ENCODE assay signal across 9 mouse cellular contexts in the genomic region with DNA sequence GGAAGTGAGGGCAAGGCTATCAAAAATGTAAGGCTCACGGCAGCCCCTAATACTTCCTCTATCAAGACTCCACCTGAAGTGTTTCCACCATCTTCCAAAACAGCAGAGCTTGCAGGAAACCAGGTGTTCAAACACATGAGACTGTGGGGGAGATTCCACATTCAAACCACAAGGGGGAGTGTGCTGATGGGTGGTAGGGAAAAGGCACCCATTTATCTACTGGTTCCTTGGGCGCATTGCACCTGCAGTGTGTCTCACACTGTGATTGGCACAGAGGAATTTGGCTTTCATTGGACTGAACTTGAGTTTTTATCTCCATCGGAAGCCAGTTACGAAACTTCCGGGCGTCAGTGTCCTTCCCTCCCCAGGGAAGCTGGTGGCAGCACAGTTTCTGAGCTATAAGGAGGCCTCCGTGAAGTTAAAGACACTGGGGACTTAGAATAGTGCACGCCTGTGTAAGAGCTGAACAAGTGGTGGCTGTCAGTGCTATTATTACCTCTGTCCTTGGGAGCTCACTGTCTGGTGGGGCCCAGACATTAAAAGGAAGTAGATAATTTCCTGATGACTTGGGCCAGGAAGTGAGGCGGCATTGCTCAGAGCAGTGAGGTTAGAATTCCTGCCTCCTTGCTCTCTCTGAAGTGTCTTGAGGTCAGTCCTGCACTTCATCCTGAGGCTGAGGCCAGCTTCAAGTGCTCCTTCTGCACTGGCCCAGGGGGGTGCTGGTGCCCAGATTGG. TPM values are rescaled to one million over a fixed set of nuclear protein-coding genes. Genes with fewer than 3 reads are reported as not detected.
DNase-seq lines count a peak whose midpoint lies in the region; ATAC-seq and TF ChIP-seq lines count a peak whose summit lies in the region.
"Had no signal": no experiment of that assay in that cellular context is flagged by ENCODE, and none has a peak within 500 bp of the region (broad histone marks: within the 10 kb centered on the region; RNA-seq: fewer than 3 reads in every experiment).

No protein-coding gene starts in this region.

- TF ChIP-seq POLR2A in thymus, adult 2 months (IDR thresholded peaks at IDR 0.05; ENCODE audit: control insufficient read depth, extremely low read depth, insufficient read depth, low read length, poor library complexity), result no peak

- H3K4me3 ChIP-seq in thymus, adult 2 months (ENCODE audit: control insufficient read depth, insufficient read depth, low read length), result no peak overlapping the region
- no peak overlapping the region for H3K4me3 ChIP-seq in kidney, postnatal 0 days (replicated peaks; ENCODE audit: low read depth, low read length)
- no peak overlapping the region for H3K4me3 ChIP-seq in stomach, embryonic 16.5 days (replicated peaks; ENCODE audit: low read length)
- H3K4me3 ChIP-seq in forebrain, embryonic 13.5 days, result no peak overlapping the region
- H3K4me3 ChIP-seq: stomach, embryonic 15.5 days had no signal

- WGBS in thymus, adult 2 months, result 45% methylated on average over 9 of the region's 9 CpGs
- WGBS in kidney, postnatal 0 days, result 71% methylated on average over 9 of the region's 9 CpGs
- WGBS in stomach, embryonic 16.5 days, result 76% methylated on average over 9 of the region's 9 CpGs
- WGBS in forebrain, embryonic 13.5 days, result 90% methylated on average over 9 of the region's 9 CpGs

- no peak for TF ChIP-seq CTCF in thymus, adult 2 months (IDR thresholded peaks at IDR 0.05; ENCODE audit: borderline replicate concordance, control insufficient read depth, extremely low read depth, insufficient read depth, low read length, poor library complexity)
- peak; percentile 63 for TF ChIP-seq CTCF in kidney, postnatal 0 days (IDR thresholded peaks at IDR 0.05; ENCODE audit: low read depth)

- H3K9me3 ChIP-seq in kidney, postnatal 0 days (replicated peaks; ENCODE audit: low read length), result no peaks in the 10 kb centered on the region
- no peaks in the 10 kb centered on the region for H3K9me3 ChIP-seq in stomach, embryonic 16.5 days (replicated peaks; ENCODE audit: control insufficient read depth, low read length)
- H3K9me3 ChIP-seq in forebrain, embryonic 13.5 days (replicated peaks), result no peaks in the 10 kb centered on the region
- H3K9me3 ChIP-seq: stomach, embryonic 15.5 days had no signal

- H3K4me2 ChIP-seq in kidney, postnatal 0 days (ENCODE audit: low read length), result no peak overlapping the region
- H3K4me2 ChIP-seq in stomach, embryonic 16.5 days (ENCODE audit: low read depth, low read length), result no peak overlapping the region
- no peak overlapping the region for H3K4me2 ChIP-seq in forebrain, embryonic 13.5 days
- H3K4me2 ChIP-seq: stomach, embryonic 15.5 days had no signal

- H3K36me3 ChIP-seq in thymus, adult 2 months (ENCODE audit: control insufficient read depth, insufficient read depth, low read length), result no peaks in the 10 kb centered on the region
- H3K36me3 ChIP-seq in kidney, postnatal 0 days (ENCODE audit: insufficient read depth, low read length), result no peaks in the 10 kb centered on the region
- no peaks in the 10 kb centered on the region for H3K36me3 ChIP-seq in stomach, embryonic 16.5 days (ENCODE audit: control insufficient read depth, insufficient read depth, low read length)
- no peaks in the 10 kb centered on the region for H3K36me3 ChIP-seq in forebrain, embryonic 13.5 days (ENCODE audit: poor library complexity, severe bottlenecking)
- H3K36me3 ChIP-seq: stomach, embryonic 15.5 days had no signal

- no peak for ATAC-seq in kidney, postnatal 0 days (replicated peaks; ENCODE audit: low FRiP score, low read depth)
- ATAC-seq in stomach, embryonic 16.5 days (ENCODE audit: insufficient read depth, low FRiP score), result peak; percentile 33; the same call in 1 of the 2 replicates
- ATAC-seq in forebrain, embryonic 13.5 days, result no peak

- no peak overlapping the region for H3K9ac ChIP-seq in kidney, postnatal 0 days (ENCODE audit: low read depth, low read length)
- H3K9ac ChIP-seq in stomach, embryonic 16.5 days (ENCODE audit: low read length), result no peak overlapping the region
- no peak overlapping the region for H3K9ac ChIP-seq in forebrain, embryonic 13.5 days
- H3K9ac ChIP-seq: stomach, embryonic 15.5 days had no signal

- H3K4me1 ChIP-seq in thymus, adult 2 months (replicated peaks; ENCODE audit: control insufficient read depth, insufficient read depth, low read length), result no peaks in the 10 kb centered on the region
- no peaks in the 10 kb centered on the region; the same call in 1 of the 2 replicates for H3K4me1 ChIP-seq in kidney, postnatal 0 days (replicated peaks; ENCODE audit: insufficient read depth, low read length)
- peaks cover 10% of the 10 kb centered on the region; the same call in 1 of the 2 replicates for H3K4me1 ChIP-seq in stomach, embryonic 16.5 days (ENCODE audit: control insufficient read depth, insufficient read depth, low read length)
- peaks cover 13% of the 10 kb centered on the region for H3K4me1 ChIP-seq in forebrain, embryonic 13.5 days

- DNase-seq in adrenal gland, adult 2 months, result peak; percentile 30
- DNase-seq in adrenal gland, postnatal 25 days, result no peak
- DNase-seq in thymus, postnatal 0 days (ENCODE audit: low spot score), result peak; percentile 2
- DNase-seq in thymus, adult 2 months, result no peak
- no peak for DNase-seq in kidney, postnatal 0 days (ENCODE audit: low spot score)
- DNase-seq in spleen, adult 18-20 months, result no peak

- no peak overlapping the region for H3K27ac ChIP-seq in thymus, adult 2 months (ENCODE audit: control insufficient read depth, insufficient read depth, low read length)
- H3K27ac ChIP-seq in kidney, postnatal 0 days, result no peak overlapping the region
- H3K27ac ChIP-seq in stomach, embryonic 16.5 days (ENCODE audit: low read length), result no peak overlapping the region
- H3K27ac ChIP-seq in forebrain, embryonic 13.5 days, result no peak overlapping the region
- H3K27ac ChIP-seq: stomach, embryonic 15.5 days had no signal

- no peaks in the 10 kb centered on the region for H3K27me3 ChIP-seq in thymus, adult 2 months (ENCODE audit: control insufficient read depth, insufficient read depth, low read length)
- H3K27me3 ChIP-seq in kidney, postnatal 0 days (ENCODE audit: insufficient read depth, low read length), result no peaks in the 10 kb centered on the region
- H3K27me3 ChIP-seq in stomach, embryonic 16.5 days (ENCODE audit: control insufficient read depth, insufficient read depth, low read length), result no peaks in the 10 kb centered on the region
- H3K27me3 ChIP-seq in forebrain, embryonic 13.5 days, result peaks cover 34% of the 10 kb centered on the region
- H3K27me3 ChIP-seq: stomach, embryonic 15.5 days had no signal

RNA-seq across cellular contexts. Expression of gene Loxl4, which starts 49.0 kb away (rescaled TPM):
- total RNA-seq in adrenal gland, adult 2 months (2021), result 1 to 10 TPM; 2.2 to 8.6 TPM
- polyA plus RNA-seq in adrenal gland, adult 2 months (2012; rRNA removed), result 0.90 and 0.95 TPM in 2 replicates
- 2.1 and 2.2 TPM in 2 replicates for total RNA-seq in adrenal gland, postnatal 25 days (2021)
- polyA plus RNA-seq in thymus, postnatal 0 days (2015; fragmentation: Nextera tagmentation; extraction: Ambion mirVana), result 0.43 and 0.68 TPM in 2 replicates
- polyA plus RNA-seq in thymus, adult 2 months (2012; rRNA removed), result 0.66 and 0.89 TPM in 2 replicates
- polyA plus RNA-seq in kidney, postnatal 0 days (2015; fragmentation: Nextera tagmentation; extraction: Ambion mirVana), result 1.2 and 1.5 TPM in 2 replicates
- 5.0 and 5.1 TPM in 2 replicates for polyA plus RNA-seq in stomach, embryonic 16.5 days (2015; fragmentation: Nextera tagmentation; extraction: Ambion mirVana)
- 0.11 and 0.13 TPM in 2 replicates for polyA plus RNA-seq in forebrain, embryonic 13.5 days (2015; fragmentation: Nextera tagmentation; extraction: Ambion mirVana)

Comparison
In these comparisons a context has a peak if more than half of its experiments do, and no peak if none do; other contexts are left out.
1. DNase-seq: peak in adrenal gland, adult 2 months (single experiment) and thymus, postnatal 0 days (single experiment); none in adrenal gland, postnatal 25 days (single experiment), thymus, adult 2 months (single experiment), kidney, postnatal 0 days (single experiment) and spleen, adult 18-20 months (0 of 2).